Comparison of ENCODE assay signal across 8 mouse cellular contexts in the genomic region with DNA sequence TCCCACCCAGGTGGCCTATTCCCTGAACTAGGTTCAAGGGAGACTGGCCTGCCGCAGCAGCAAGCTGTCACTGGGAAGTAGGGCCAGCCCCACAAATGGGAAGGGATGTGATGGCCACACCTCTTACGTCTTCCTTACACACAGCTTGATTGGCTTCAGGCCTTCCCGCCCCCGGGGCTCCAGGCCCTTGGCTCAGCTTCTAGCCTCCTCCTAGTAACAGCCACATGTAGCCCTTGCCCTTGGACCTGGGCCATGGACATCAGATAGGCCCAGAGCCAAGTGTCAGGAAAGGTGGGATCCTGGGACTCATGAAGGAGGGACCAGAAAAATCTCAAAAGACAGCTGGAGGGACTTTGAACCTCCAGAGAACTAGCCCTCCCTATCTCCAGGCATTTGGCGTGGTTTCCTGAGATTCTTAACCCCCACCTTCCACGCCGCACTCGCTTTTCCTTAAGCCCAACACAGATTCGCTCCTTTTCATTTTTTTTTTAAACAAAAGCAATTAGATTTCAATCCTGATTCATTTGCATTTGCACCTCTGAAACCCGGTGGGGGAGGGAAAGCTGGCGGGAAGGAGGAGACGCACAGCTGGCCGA. TPM values are rescaled to one million over a fixed set of nuclear protein-coding genes. Genes with fewer than 3 reads are reported as not detected.
DNase-seq lines count a peak whose midpoint lies in the region; ATAC-seq and TF ChIP-seq lines count a peak whose summit lies in the region.

No protein-coding gene starts in this region.

- peak overlapping the region; percentile 75 for H3K27ac ChIP-seq in embryonic facial prominence, embryonic 12.5 days
- peak overlapping the region; percentile 97 for H3K27ac ChIP-seq in hindbrain, embryonic 14.5 days
- H3K27ac ChIP-seq in lung, embryonic 16.5 days (ENCODE audit: low read length): peak overlapping the region; percentile 41; the same call in 1 of the 2 replicates
- peak overlapping the region; percentile 77 for H3K27ac ChIP-seq in stomach, embryonic 16.5 days (ENCODE audit: low read length)

- H3K9ac ChIP-seq in embryonic facial prominence, embryonic 12.5 days: peak overlapping the region; percentile 55
- peak overlapping the region; percentile 94 for H3K9ac ChIP-seq in hindbrain, embryonic 14.5 days
- H3K9ac ChIP-seq in lung, embryonic 16.5 days (ENCODE audit: low read length): peak overlapping the region; percentile 64
- H3K9ac ChIP-seq in stomach, embryonic 16.5 days (ENCODE audit: low read length): peak overlapping the region; percentile 69

- no peaks in the 10 kb centered on the region for H3K36me3 ChIP-seq in C2C12 (ENCODE audit: control insufficient read depth, insufficient read depth)
- H3K36me3 ChIP-seq in embryonic facial prominence, embryonic 12.5 days: no peaks in the 10 kb centered on the region
- no peaks in the 10 kb centered on the region for H3K36me3 ChIP-seq in hindbrain, embryonic 14.5 days (replicated peaks; ENCODE audit: control insufficient read depth, insufficient read depth)
- H3K36me3 ChIP-seq in lung, embryonic 16.5 days (ENCODE audit: control insufficient read depth, insufficient read depth, low read length): no peaks in the 10 kb centered on the region
- H3K36me3 ChIP-seq in stomach, embryonic 16.5 days (ENCODE audit: control insufficient read depth, insufficient read depth, low read length): no peaks in the 10 kb centered on the region

- peak overlapping the region; percentile 78 for H3K4me2 ChIP-seq in embryonic facial prominence, embryonic 12.5 days (replicated peaks)
- H3K4me2 ChIP-seq in hindbrain, embryonic 14.5 days (replicated peaks): peak overlapping the region; percentile 97
- H3K4me2 ChIP-seq in lung, embryonic 16.5 days (ENCODE audit: low read depth, low read length): peak overlapping the region; percentile 81
- peak overlapping the region; percentile 89 for H3K4me2 ChIP-seq in stomach, embryonic 16.5 days (ENCODE audit: low read depth, low read length)

- no peaks in the 10 kb centered on the region for H3K79me2 ChIP-seq in C2C12 (ENCODE audit: control insufficient read depth, insufficient read depth)

- H3K9me3 ChIP-seq in embryonic facial prominence, embryonic 12.5 days: no peaks in the 10 kb centered on the region
- H3K9me3 ChIP-seq in hindbrain, embryonic 14.5 days (ENCODE audit: control insufficient read depth, low read length): no peaks in the 10 kb centered on the region
- no peaks in the 10 kb centered on the region for H3K9me3 ChIP-seq in lung, embryonic 16.5 days (ENCODE audit: control insufficient read depth, low read length)
- no peaks in the 10 kb centered on the region for H3K9me3 ChIP-seq in stomach, embryonic 16.5 days (replicated peaks; ENCODE audit: control insufficient read depth, low read length)

- 1% methylated on average over 13 of the region's 13 CpGs for WGBS in embryonic facial prominence, embryonic 12.5 days
- 3% methylated on average over 13 of the region's 13 CpGs for WGBS in hindbrain, embryonic 14.5 days
- WGBS in lung, embryonic 16.5 days: 2% methylated on average over 13 of the region's 13 CpGs
- WGBS in stomach, embryonic 16.5 days: 3% methylated on average over 13 of the region's 13 CpGs

- peak overlapping the region; percentile 33 for H3ac ChIP-seq in C2C12 (ENCODE audit: control insufficient read depth, insufficient read length, low read depth)

- peaks cover 25% of the 10 kb centered on the region for H3K27me3 ChIP-seq in C2C12 (ENCODE audit: control insufficient read depth, insufficient read depth, insufficient read length)
- H3K27me3 ChIP-seq in embryonic facial prominence, embryonic 12.5 days: peaks cover 79% of the 10 kb centered on the region
- peaks cover 63% of the 10 kb centered on the region for H3K27me3 ChIP-seq in hindbrain, embryonic 14.5 days (ENCODE audit: control insufficient read depth, insufficient read depth, low read length)
- H3K27me3 ChIP-seq in lung, embryonic 16.5 days (ENCODE audit: control insufficient read depth, insufficient read depth, low read depth, low read length): peaks cover 81% of the 10 kb centered on the region
- H3K27me3 ChIP-seq in stomach, embryonic 16.5 days (ENCODE audit: control insufficient read depth, insufficient read depth, low read length): peaks cover 78% of the 10 kb centered on the region

- H3K4me1 ChIP-seq in embryonic facial prominence, embryonic 12.5 days: peaks cover 36% of the 10 kb centered on the region
- H3K4me1 ChIP-seq in hindbrain, embryonic 14.5 days (replicated peaks; ENCODE audit: control insufficient read depth, insufficient read depth, low read length): peaks cover 55% of the 10 kb centered on the region
- peaks cover 42% of the 10 kb centered on the region for H3K4me1 ChIP-seq in lung, embryonic 16.5 days (replicated peaks; ENCODE audit: control insufficient read depth, insufficient read depth, low read length)
- H3K4me1 ChIP-seq in stomach, embryonic 16.5 days (ENCODE audit: control insufficient read depth, insufficient read depth, low read length): peaks cover 32% of the 10 kb centered on the region

- peak; percentile 17; the same call in 1 of the 2 replicates for ATAC-seq in embryonic facial prominence, embryonic 12.5 days (ENCODE audit: insufficient number of reproducible peaks, insufficient read depth, low FRiP score, low TSS enrichment)
- no peak for ATAC-seq in hindbrain, embryonic 14.5 days (ENCODE audit: low FRiP score)
- ATAC-seq in lung, embryonic 16.5 days (ENCODE audit: low read depth): peak; percentile 53
- peak; percentile 72; the same call in 1 of the 2 replicates for ATAC-seq in stomach, embryonic 16.5 days (ENCODE audit: insufficient read depth, low FRiP score)

- no peak for TF ChIP-seq CTCF in C2C12 (IDR thresholded peaks at IDR 0.05; ENCODE audit: control insufficient read depth, insufficient read depth, insufficient read length)

- peak overlapping the region; percentile 14 for H3K4me3 ChIP-seq in C2C12 (ENCODE audit: insufficient read depth, poor library complexity, severe bottlenecking)
- peak overlapping the region; percentile 35 for H3K4me3 ChIP-seq in embryonic facial prominence, embryonic 12.5 days
- H3K4me3 ChIP-seq in hindbrain, embryonic 14.5 days (replicated peaks; ENCODE audit: low read length): peak overlapping the region; percentile 33
- H3K4me3 ChIP-seq in lung, embryonic 16.5 days (ENCODE audit: low read length): peak overlapping the region; percentile 43
- peak overlapping the region; percentile 49 for H3K4me3 ChIP-seq in stomach, embryonic 16.5 days (replicated peaks; ENCODE audit: low read length)

- no peaks in the 10 kb centered on the region for H3K79me3 ChIP-seq in C2C12 (ENCODE audit: low read depth)

- peak; percentile 25 to 74 for DNase-seq in adrenal gland, adult (ENCODE audit: inconsistent age in 2 of 2, low spot score in 1 of 2)
- no peak for DNase-seq in adrenal gland, adult 2 months
- no peak for DNase-seq in hindbrain, embryonic 14.5 days (ENCODE audit: low spot score)
- DNase-seq in frontal cortex, adult 2 months (ENCODE audit: extremely low spot score in 1 of 2, low spot score in 1 of 2): no peak

TF ChIP-seq in C2C12, 6 proteins besides CTCF, POLR2A, EP300 and RAD21:
- TF ChIP-seq USF1 (IDR thresholded peaks at IDR 0.05; ENCODE audit: low read depth) (no peak), CEBPB (IDR thresholded peaks at IDR 0.05; ENCODE audit: low read depth) (no peak), MYOD1 (IDR thresholded peaks at IDR 0.05; ENCODE audit: control insufficient read depth, insufficient read length, low read depth) (peak; percentile 17), MYOG (IDR thresholded peaks at IDR 0.05; ENCODE audit: control insufficient read depth, extremely low read depth, insufficient read length) (no peak), MAX (IDR thresholded peaks at IDR 0.05) (peak; percentile 31), FOSL1 (IDR thresholded peaks at IDR 0.05; ENCODE audit: insufficient read depth, low read length, poor library complexity, severe bottlenecking) (no peak)

RNA-seq across cellular contexts. Expression of gene Cbx8, which starts 12.0 kb away (rescaled TPM):
- 10 to 100 TPM; 16.3 to 22.9 TPM for total RNA-seq in adrenal gland, adult 2 months (2021)
- polyA plus RNA-seq in adrenal gland, adult 2 months (2012; rRNA removed): 11.3 and 12.2 TPM in 2 replicates
- polyA plus RNA-seq in C2C12 (2012; fragmentation: generic; extraction: Trizol): 6.4 TPM
- 9.4 and 10.8 TPM in 2 replicates for polyA plus RNA-seq in embryonic facial prominence, embryonic 12.5 days (2016; fragmentation: Nextera tagmentation; extraction: Ambion mirVana)
- 8.5 and 9.8 TPM in 2 replicates for polyA plus RNA-seq in hindbrain, embryonic 14.5 days (2014; fragmentation: Nextera tagmentation; extraction: Ambion mirVana)
- 7.7 and 7.9 TPM in 2 replicates for polyA plus RNA-seq in lung, embryonic 16.5 days (2015; fragmentation: Nextera tagmentation; extraction: Ambion mirVana)
- polyA plus RNA-seq in stomach, embryonic 16.5 days (2015; fragmentation: Nextera tagmentation; extraction: Ambion mirVana): 5.8 and 6.4 TPM in 2 replicates
- 6.9 and 7.6 TPM in 2 replicates for polyA plus RNA-seq in frontal cortex, adult 2 months (2012; rRNA removed)

RNA-seq across cellular contexts. Expression of gene Cbx2, which starts 30.0 kb away (rescaled TPM):
- total RNA-seq in adrenal gland, adult 2 months (2021): 1 to 10 TPM; 5.1 to 5.3 TPM
- 2.7 and 2.9 TPM in 2 replicates for polyA plus RNA-seq in adrenal gland, adult 2 months (2012; rRNA removed)
- polyA plus RNA-seq in C2C12 (2012; fragmentation: generic; extraction: Trizol): 14.8 TPM
- polyA plus RNA-seq in embryonic facial prominence, embryonic 12.5 days (2016; fragmentation: Nextera tagmentation; extraction: Ambion mirVana): 103 and 105 TPM in 2 replicates
- 10.7 and 13.7 TPM in 2 replicates for polyA plus RNA-seq in hindbrain, embryonic 14.5 days (2014; fragmentation: Nextera tagmentation; extraction: Ambion mirVana)
- polyA plus RNA-seq in lung, embryonic 16.5 days (2015; fragmentation: Nextera tagmentation; extraction: Ambion mirVana): 27.4 and 30.5 TPM in 2 replicates
- polyA plus RNA-seq in stomach, embryonic 16.5 days (2015; fragmentation: Nextera tagmentation; extraction: Ambion mirVana): 15.2 and 16.5 TPM in 2 replicates
- 2.8 and 3.3 TPM in 2 replicates for polyA plus RNA-seq in frontal cortex, adult 2 months (2012; rRNA removed)

RNA-seq across cellular contexts. Expression of gene Cbx4, which starts 33.3 kb away (rescaled TPM):
- 100 to 1,000 TPM; 144 to 197 TPM for total RNA-seq in adrenal gland, adult 2 months (2021)
- polyA plus RNA-seq in adrenal gland, adult 2 months (2012; rRNA removed): 89.0 and 127 TPM in 2 replicates
- 12.1 TPM for polyA plus RNA-seq in C2C12 (2012; fragmentation: generic; extraction: Trizol)
- 11.7 and 12.3 TPM in 2 replicates for polyA plus RNA-seq in embryonic facial prominence, embryonic 12.5 days (2016; fragmentation: Nextera tagmentation; extraction: Ambion mirVana)
- 16.8 and 20.2 TPM in 2 replicates for polyA plus RNA-seq in hindbrain, embryonic 14.5 days (2014; fragmentation: Nextera tagmentation; extraction: Ambion mirVana)
- 13.3 and 14.0 TPM in 2 replicates for polyA plus RNA-seq in lung, embryonic 16.5 days (2015; fragmentation: Nextera tagmentation; extraction: Ambion mirVana)
- 8.5 and 10.1 TPM in 2 replicates for polyA plus RNA-seq in stomach, embryonic 16.5 days (2015; fragmentation: Nextera tagmentation; extraction: Ambion mirVana)
- 45.4 and 46.4 TPM in 2 replicates for polyA plus RNA-seq in frontal cortex, adult 2 months (2012; rRNA removed)

Comparison
In these comparisons a context has a peak if more than half of its experiments do, and no peak if none do; other contexts are left out.
1. DNase-seq: peak in adrenal gland, adult (2 of 2); none in adrenal gland, adult 2 months (single experiment), hindbrain, embryonic 14.5 days (single experiment) and frontal cortex, adult 2 months (0 of 2).
2. H3K27ac ChIP-seq: peak in every context shown above with its lines; median percentile 97 in hindbrain, embryonic 14.5 days; 77 in stomach, embryonic 16.5 days; 75 in embryonic facial prominence, embryonic 12.5 days; 41 in lung, embryonic 16.5 days.
3. Peak in every context shown above with its lines, with median percentiles within 50 percentile points of each other: H3K4me3 ChIP-seq, H3K4me2 ChIP-seq and H3K9ac ChIP-seq.